19 mouse cellular contexts compared by ENCODE assay signal in genomic region chr14:77375054-77375453, GRCm38 (mm10).
A peak's percentile ranks its signal among the peaks of the same experiment; 100 is the strongest.
DNase-seq lines count a peak whose midpoint lies in the region; ATAC-seq and TF ChIP-seq lines count a peak whose summit lies in the region.
"Had no signal": no experiment of that assay in that cellular context is flagged by ENCODE, and none has a peak within 500 bp of the region (broad histone marks: within the 10 kb centered on the region; RNA-seq: fewer than 3 reads in every experiment).

No protein-coding gene starts in this region.

- peaks cover 13% of the 10 kb centered on the region for H3K27me3 ChIP-seq in megakaryocyte, embryonic 14.5 days (replicated peaks)
- H3K27me3 ChIP-seq: embryonic facial prominence, embryonic 13.5 days; forebrain, embryonic 12.5 days; heart, embryonic 13.5 days had no signal

- H3K4me3 ChIP-seq in gastrocnemius, adult 2 months: no peak overlapping the region
- peak overlapping the region; percentile 78 for H3K4me3 ChIP-seq in megakaryocyte, embryonic 14.5 days (replicated peaks)
- H3K4me3 ChIP-seq: embryonic facial prominence, embryonic 13.5 days; erythroblast, embryonic 14.5 days; forebrain, embryonic 12.5 days; heart, embryonic 13.5 days had no signal

- no peaks in the 10 kb centered on the region for H3K36me3 ChIP-seq in megakaryocyte, embryonic 14.5 days (replicated peaks; ENCODE audit: low read length)
- H3K36me3 ChIP-seq: embryonic facial prominence, embryonic 13.5 days; forebrain, embryonic 12.5 days; heart, embryonic 13.5 days had no signal

- 0 out of 2 replicates have a peak, but pooled peaks cover under 1% of the 10 kb centered on the region for H3K9me3 ChIP-seq in megakaryocyte, embryonic 14.5 days
- H3K9me3 ChIP-seq: embryonic facial prominence, embryonic 13.5 days; forebrain, embryonic 12.5 days; heart, embryonic 13.5 days had no signal

- TF ChIP-seq CTCF in gastrocnemius, adult 2 months (IDR thresholded peaks at IDR 0.05): no peak

- H3K27ac ChIP-seq in gastrocnemius, adult 2 months: no peak overlapping the region
- H3K27ac ChIP-seq: embryonic facial prominence, embryonic 13.5 days; forebrain, embryonic 12.5 days; heart, embryonic 13.5 days; hindbrain, embryonic 14.5 days had no signal

- H3K4me1 ChIP-seq in megakaryocyte, embryonic 14.5 days: peaks cover 66% of the 10 kb centered on the region

- no peak for ATAC-seq in megakaryocyte, adult 5-6 weeks (ENCODE audit: poor library complexity, severe bottlenecking)
- ATAC-seq in megakaryocyte progenitor cell, adult 5-6 weeks (replicated peaks; ENCODE audit: poor library complexity): peak; percentile 94
- ATAC-seq: CD4-positive, CD25-positive, alpha-beta regulatory T cell, adult 4 months; inflammation-experienced regulatory T-cells, adult 6 months had no signal

- peak; percentile 34 for DNase-seq in gastrocnemius, adult 2 months
- no peak for DNase-seq in gastrocnemius, postnatal 14 days
- peak; percentile 25 for DNase-seq in NIH3T3 (ENCODE audit: low read depth)
- DNase-seq in yolk sac, embryonic 10.5 days (ENCODE audit: low spot score): no peak
- no peak for DNase-seq in lung, postnatal 4 days
- DNase-seq: heart, postnatal 14 days; kidney, adult 18-20 months; lung, postnatal 14 days; midbrain, embryonic 14.5 days had no signal

- intact Hi-C loops in gastrocnemius, adult 2 months (cut with DNase I): no loop called here
- intact Hi-C loops in gastrocnemius, postnatal 14 days (cut with DNase I; ENCODE audit: low total_unique reads): no loop called here

Comparison
In these comparisons a context has a peak if more than half of its experiments do, and no peak if none do; other contexts are left out.
1. DNase-seq: peak in gastrocnemius, adult 2 months (single experiment) and NIH3T3 (single experiment); none in gastrocnemius, postnatal 14 days (single experiment), yolk sac, embryonic 10.5 days (single experiment) and lung, postnatal 4 days (0 of 2).